Mouse (Mus musculus) lung, adult 2 months (tissue): ENCODE measurements around the gene Rtbdn.

Experiments
- CTCF ChIP-seq: fragments of 200-500 bp; IDR thresholded peaks from 2 replicates; pipeline ENCODE4 v1.5.1; 2011; ENCODE audit warnings: mild to moderate bottlenecking, low read length, control low read depth; ENCODE audit not compliant: insufficient read depth
- POLR2A ChIP-seq: fragments of 200-500 bp; IDR thresholded peaks from 2 replicates; pipeline ENCODE4 v1.6.1; 2011; ENCODE audit warnings: low read depth, mild to moderate bottlenecking, control low read depth, low read length, borderline replicate concordance; ENCODE audit errors: extremely low read depth

- TF ChIP-seq CTCF = no peak
- TF ChIP-seq POLR2A = peak; percentile 52; the same call in 1 of the 2 replicates
Observed at GRCm38 (mm10) chr8:84979599-84980421, 33.0 kb downstream of the Rtbdn start.
